Mouse (Mus musculus) kidney, postnatal 0 days (tissue): ENCODE results near the gene Sugp1. TPM values are rescaled to one million over a fixed set of nuclear protein-coding genes. Genes with fewer than 3 reads are reported as not detected.
"Not testable (repeated sequence)": the region's sequence is repeated elsewhere in the genome, so short reads cannot be mapped to it uniquely, and the experiment has no call there.

ENCODE experiments used
- ATAC-seq: fragments of 200-750 bp; cut with Nextera tagmentation; replicated peaks from 2 replicates; pipeline ENCODE4 v1.8.0; 2017; ENCODE audit warnings: low read depth, moderate number of reproducible peaks, moderate TSS enrichment, moderate library complexity; ENCODE audit not compliant: low FRiP score
- DNase-seq: peaks from one replicate; pipeline ENCODE4 v3.0.0-alpha.2; 2016; ENCODE audit warnings: low spot score
- H3K27ac ChIP-seq: fragments of 300-500 bp; sonication (generic); 2 replicates; pipeline ENCODE4 v1.5.1; 2014; ENCODE audit warnings: mild to moderate bottlenecking
- H3K27me3 ChIP-seq: fragments of 300-500 bp; sonication (generic); 2 replicates; pipeline ENCODE4 v1.6.1; 2014; ENCODE audit warnings: low read length, mixed read lengths; ENCODE audit not compliant: insufficient read depth
- H3K36me3 ChIP-seq: fragments of 300-500 bp; sonication (generic); 2 replicates; pipeline ENCODE4 v1.6.1; 2014; ENCODE audit warnings: low read length, mixed read lengths; ENCODE audit not compliant: insufficient read depth
- H3K4me1 ChIP-seq: fragments of 300-500 bp; sonication (generic); replicated peaks from 2 replicates; pipeline ENCODE4 v1.6.1; 2014; ENCODE audit warnings: antibody characterized with exemption, low read length, mixed read lengths; ENCODE audit not compliant: insufficient read depth
- H3K4me2 ChIP-seq: fragments of 300-500 bp; sonication (generic); 2 replicates; pipeline ENCODE4 v1.6.1; 2014; ENCODE audit warnings: mild to moderate bottlenecking, low read length, moderate library complexity, mixed read lengths
- H3K4me3 ChIP-seq: fragments of 300-500 bp; sonication (generic); replicated peaks from 2 replicates; pipeline ENCODE4 v1.5.1; 2014; ENCODE audit warnings: low read depth, low read length
- H3K9ac ChIP-seq: fragments of 300-500 bp; sonication (generic); 2 replicates; pipeline ENCODE4 v1.6.1; 2014; ENCODE audit warnings: low read depth, low read length
- H3K9me3 ChIP-seq: fragments of 300-500 bp; sonication (generic); replicated peaks from 2 replicates; pipeline ENCODE4 v1.6.1; 2016; ENCODE audit warnings: low read length, inconsistent platforms, mixed read lengths
- CTCF ChIP-seq: IDR thresholded peaks from 2 replicates; pipeline ENCODE4 v1.5.1; 2016; ENCODE audit warnings: antibody characterized with exemption, low read depth, mild to moderate bottlenecking, moderate library complexity
- WGBS: fragments of 180-500 bp; shearing (Covaris S2); extraction: QIAGEN DNeasy Blood & Tissue Kit; methylation state at CpG from one replicate; pipeline ENCODE4 v1.1.7; 2014; 5-methylcytosine and 5-hydroxymethylcytosine counted together
- polyA plus RNA-seq: library from polyadenylated mRNA; unstranded; fragments of >200 nt; fragmentation: Nextera tagmentation; extraction: Ambion mirVana; gene quantifications from 2 replicates; pipeline ENCODE4 v1.2.1, GENCODE M21; 2015

Gene Sugp1
- polyA plus RNA-seq, 1 experiment from 2014 or later, result 33.2 TPM

DNA sequence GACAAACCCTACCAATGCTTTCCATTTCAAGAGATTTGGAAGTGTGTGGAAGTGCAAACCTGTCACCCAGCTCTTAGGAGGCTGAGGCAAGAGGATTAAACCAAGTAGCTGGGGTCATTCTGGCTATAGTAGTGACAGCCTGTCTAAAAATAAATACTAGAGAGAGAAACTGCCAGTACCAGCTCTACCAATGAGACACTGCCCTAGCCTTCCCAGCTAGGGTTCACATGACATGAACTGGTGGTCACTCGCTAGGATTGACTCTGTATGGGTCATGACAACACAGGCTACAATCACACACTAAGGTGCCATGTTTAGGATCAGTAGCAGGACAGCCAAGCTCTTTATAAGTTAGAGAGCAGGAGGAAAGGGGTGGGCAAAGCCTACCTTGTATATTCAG lies 12.4 kb upstream of the Sugp1 start:
- DNase-seq (no peak), ATAC-seq (no peak)
- Histone ChIP-seq H3K27me3 (no peaks in the 10 kb centered on the region), H3K4me3 (no peak overlapping the region), H3K27ac (no peak overlapping the region), H3K4me2 (no peak overlapping the region), H3K9me3 (no peaks in the 10 kb centered on the region), H3K36me3 (peaks cover 64% of the 10 kb centered on the region), H3K9ac (no peak overlapping the region), H3K4me1 (no peaks in the 10 kb centered on the region)
- 96% methylated on average over 1 of the region's 1 CpGs for WGBS
- TF ChIP-seq CTCF, result no peak

DNA sequence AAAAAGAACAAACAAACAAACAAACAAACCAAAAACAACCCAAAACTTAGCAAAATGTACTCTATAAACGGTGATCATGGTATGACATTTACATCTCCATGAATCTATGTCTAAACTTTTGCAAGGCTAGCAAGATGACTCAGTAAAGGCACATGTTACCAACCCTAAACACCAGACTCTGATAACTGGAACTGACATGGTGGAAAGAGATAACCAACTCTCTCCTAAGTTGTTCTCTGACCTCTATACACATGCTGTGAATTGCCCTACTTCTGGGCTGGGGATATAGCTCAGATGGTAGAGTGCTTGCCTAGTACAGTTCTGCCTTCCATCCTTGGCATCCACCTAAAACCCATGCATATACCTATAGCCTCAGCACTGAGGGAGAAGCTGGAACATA lies 4.6 kb upstream of the Sugp1 start:
- Histone ChIP-seq H3K9ac (no peak overlapping the region), H3K4me1 (0 out of 2 replicates have a peak, but pooled peaks cover 18% of the 10 kb centered on the region), H3K9me3 (no peaks in the 10 kb centered on the region), H3K4me3 (no peak overlapping the region), H3K27ac (no peak overlapping the region), H3K36me3 (0 out of 2 replicates have a peak, but pooled peaks cover 6% of the 10 kb centered on the region), H3K4me2 (no peak overlapping the region), H3K27me3 (no peaks in the 10 kb centered on the region)
- TF ChIP-seq CTCF, result no peak
- ATAC-seq, result no peak
- WGBS, result 94% methylated on average over 1 of the region's 1 CpGs
- no peak for DNase-seq

GRCm38 (mm10) chr8:70041885-70042546 lies 597 bp upstream of the Sugp1 start:
- Histone ChIP-seq H3K4me1 (0 out of 2 replicates have a peak, but pooled peaks cover 24% of the 10 kb centered on the region), H3K9me3 (no peaks in the 10 kb centered on the region), H3K27ac (peak overlapping the region; percentile 75), H3K9ac (peak overlapping the region; percentile 97), H3K4me2 (peak overlapping the region; percentile 91), H3K36me3 (no peaks in the 10 kb centered on the region), H3K4me3 (peak overlapping the region; percentile 100), H3K27me3 (no peaks in the 10 kb centered on the region)
- 1% methylated on average over 47 of the region's 47 CpGs for WGBS
- DNase-seq (peak; percentile 1), ATAC-seq (peak; percentile 44)
- TF ChIP-seq CTCF, result no peak

DNA sequence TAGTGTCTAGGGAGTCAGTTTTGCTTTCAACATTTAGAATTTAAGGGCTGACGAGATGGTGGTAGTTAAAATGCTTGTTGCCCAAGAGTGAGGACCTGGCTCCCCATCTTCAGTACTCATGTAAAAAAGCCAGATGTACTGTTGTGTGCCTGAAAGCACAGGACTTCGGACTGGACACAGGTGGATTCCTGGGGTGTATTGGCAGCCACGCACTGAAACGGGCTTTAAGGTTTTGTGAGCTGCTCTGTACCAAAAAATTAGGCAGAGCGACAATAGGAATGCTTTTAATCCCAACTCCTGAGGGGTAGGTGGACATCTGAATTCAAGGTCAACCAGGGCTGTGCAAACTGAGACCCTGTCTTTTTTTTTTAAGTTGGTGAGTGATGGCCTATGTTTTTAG lies 1.4 kb downstream of the Sugp1 start:
- Histone ChIP-seq H3K9me3 (no peaks in the 10 kb centered on the region), H3K27ac (no peak overlapping the region), H3K4me1 (0 out of 2 replicates have a peak, but pooled peaks cover 24% of the 10 kb centered on the region), H3K27me3 (no peaks in the 10 kb centered on the region), H3K36me3 (no peaks in the 10 kb centered on the region; the same call in 1 of the 2 replicates), H3K4me2 (peak overlapping the region; percentile 91; the same call in 1 of the 2 replicates), H3K4me3 (no peak overlapping the region), H3K9ac (0 out of 2 replicates have a peak overlapping the region, but pooled peaks have one; percentile 97)
- no peak for ATAC-seq
- WGBS, result 84% methylated on average over 5 of the region's 5 CpGs
- no peak for DNase-seq
- no peak for TF ChIP-seq CTCF

GRCm38 (mm10) chr8:70049662-70050061 lies 7.0 kb downstream of the Sugp1 start:
- ATAC-seq (no peak), DNase-seq (no peak)
- Histone ChIP-seq H3K27ac (no peak overlapping the region), H3K9me3 (no peaks in the 10 kb centered on the region), H3K9ac (no peak overlapping the region), H3K4me1 (no peaks in the 10 kb centered on the region), H3K4me3 (no peak overlapping the region), H3K4me2 (no peak overlapping the region), H3K36me3 (peaks cover 26% of the 10 kb centered on the region; the same call in 1 of the 2 replicates), H3K27me3 (no peaks in the 10 kb centered on the region)
- TF ChIP-seq CTCF, result no peak

DNA sequence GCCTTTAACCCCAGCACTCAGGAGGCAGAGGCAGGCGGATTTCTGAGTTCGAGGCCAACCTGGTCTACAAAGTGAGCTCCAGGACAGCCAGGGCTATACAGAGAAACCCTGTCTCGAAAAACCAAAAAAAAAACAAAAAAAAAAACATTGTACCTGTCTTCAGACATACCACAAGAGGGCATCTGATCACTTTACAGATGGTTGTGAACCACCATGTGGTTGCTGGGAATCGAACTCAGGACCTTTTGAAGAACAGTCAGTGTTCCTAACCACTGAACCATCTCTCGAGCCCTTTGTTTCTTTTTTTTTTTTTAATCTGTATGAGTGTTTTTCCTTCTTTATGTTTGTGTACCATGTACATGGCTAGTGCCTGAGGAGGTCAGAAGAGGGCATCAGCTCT lies 7.8 kb downstream of the Sugp1 start:
- not testable (repeated sequence) for H3K4me3 ChIP-seq, H3K4me1 ChIP-seq, ATAC-seq, H3K9ac ChIP-seq, H3K9me3 ChIP-seq, H3K27ac ChIP-seq, DNase-seq, H3K27me3 ChIP-seq, H3K4me2 ChIP-seq
- 99% methylated on average over 5 of the region's 5 CpGs for WGBS
- H3K36me3 ChIP-seq, result peaks cover 34% of the 10 kb centered on the region
